Mouse (Mus musculus): ENCODE data around the gene AW549877. TPM values are rescaled to one million over a fixed set of nuclear protein-coding genes. Genes with fewer than 3 reads are reported as not detected.

AW549877 gene
- total RNA-seq (2022), result 10 to 100 TPM; 37.1 to 51.1 (median 45.9) TPM

GRCm38 (mm10) chr15:3995448-3996266 is at the start of gene AW549877:
Gene AW549877, minus strand, starts transcription at chr15:3995744.
- DNase-seq (ENCODE audit: low spot score in 2 of 2), result peak; percentile 98

GRCm38 (mm10) chr15:4043032-4043471 is 47.5 kb upstream of the AW549877 start:
- no peak for DNase-seq (ENCODE audit: low spot score in 2 of 2)

GRCm38 (mm10) chr15:4042423-4042822 is 46.9 kb upstream of the AW549877 start:
- no peak for DNase-seq (ENCODE audit: low spot score in 2 of 2)

GRCm38 (mm10) chr15:4033168-4034004 is 37.8 kb upstream of the AW549877 start:
- no peak for DNase-seq (ENCODE audit: low spot score in 2 of 2)

- no peak for DNase-seq (ENCODE audit: low spot score in 2 of 2)
Measured at GRCm38 (mm10) chr15:4028960-4029359, 33.4 kb upstream of the AW549877 start.

GRCm38 (mm10) chr15:4028411-4028700 is 32.8 kb upstream of the AW549877 start:
- DNase-seq (ENCODE audit: low spot score in 2 of 2), result no peak

GRCm38 (mm10) chr15:4027671-4028410 is 32.3 kb upstream of the AW549877 start:
- no peak for DNase-seq (ENCODE audit: low spot score in 2 of 2)

- peak; percentile 81 to 82 for DNase-seq (ENCODE audit: low spot score in 2 of 2)
Measured at GRCm38 (mm10) chr15:4026831-4027584, 31.5 kb upstream of the AW549877 start.

- DNase-seq (ENCODE audit: low spot score in 2 of 2), result peak; percentile 93
Measured at GRCm38 (mm10) chr15:4026231-4026773, 30.8 kb upstream of the AW549877 start, which contains the start of gene Oxct1. Gene Oxct1, plus strand, starts transcription at chr15:4026383.

- no peak for DNase-seq (ENCODE audit: low spot score in 2 of 2)
Measured at GRCm38 (mm10) chr15:4025508-4025904, 30.0 kb upstream of the AW549877 start.

GRCm38 (mm10) chr15:4024726-4025507 is 29.4 kb upstream of the AW549877 start:
- no peak for DNase-seq (ENCODE audit: low spot score in 2 of 2)

GRCm38 (mm10) chr15:4023747-4024146 is 28.2 kb upstream of the AW549877 start:
- DNase-seq (ENCODE audit: low spot score in 2 of 2), result no peak

- no peak for DNase-seq (ENCODE audit: low spot score in 2 of 2)
Measured at GRCm38 (mm10) chr15:4020711-4021110, 25.2 kb upstream of the AW549877 start.

GRCm38 (mm10) chr15:4013873-4014272 is 18.3 kb upstream of the AW549877 start:
- no peak for DNase-seq (ENCODE audit: low spot score in 2 of 2)

GRCm38 (mm10) chr15:4000536-4000935 is 5.0 kb upstream of the AW549877 start:
- no peak for DNase-seq (ENCODE audit: low spot score in 2 of 2)

GRCm38 (mm10) chr15:3999144-3999543 is 3.6 kb upstream of the AW549877 start:
- no peak for DNase-seq (ENCODE audit: low spot score in 2 of 2)

- no peak for DNase-seq (ENCODE audit: low spot score in 2 of 2)
Measured at GRCm38 (mm10) chr15:3996267-3997010, 895 bp upstream of the AW549877 start.

- DNase-seq (ENCODE audit: low spot score in 2 of 2), result no peak
Measured at GRCm38 (mm10) chr15:3994852-3995447, 594 bp downstream of the AW549877 start.

GRCm38 (mm10) chr15:3987981-3988380 is 7.6 kb downstream of the AW549877 start:
- DNase-seq (ENCODE audit: low spot score in 2 of 2), result no peak
